Mouse (Mus musculus) central nervous system, embryonic 14 days (tissue): ENCODE data around the gene Bnc1. TPM values are rescaled to one million over a fixed set of nuclear protein-coding genes. Genes with fewer than 3 reads are reported as not detected.

ENCODE experiments used
- polyA plus RNA-seq: library from polyadenylated mRNA; depleted of rRNA; stranded (reverse); fragments of >200 nt; gene quantifications from 2 replicates; pipeline ENCODE4 v1.2.3, GENCODE M21; 2012; rRNA removed

The Bnc1 gene
- 0.25 and 1.6 TPM in 2 replicates for polyA plus RNA-seq

GRCm38 (mm10) chr7:81992131-81993061 lies at the start of gene Bnc1:
TSS of gene Bnc1 (minus strand) at chr7:81992292.

GRCm38 (mm10) chr7:81934267-81934745 lies 57.8 kb downstream of the Bnc1 start, which contains the start of gene Hdgfl3:
TSS of gene Hdgfl3 (minus strand) at chr7:81934473.

Other genes starting within 250 kb of the Bnc1 start
- gene Ramac, start 229.4 kb downstream of the Bnc1 start, polyA plus RNA-seq, result 58.3 and 69.8 TPM in 2 replicates
- 50.0 and 50.7 TPM in 2 replicates for gene 3110040N11Rik, start 202.8 kb downstream of the Bnc1 start, polyA plus RNA-seq
- gene Btbd1, start 162.9 kb downstream of the Bnc1 start, polyA plus RNA-seq, result 77.8 and 84.7 TPM in 2 replicates
- not detected in 2 replicates for gene Gm10160, start 136.5 kb downstream of the Bnc1 start, polyA plus RNA-seq
- gene Tm6sf1, start 133.3 kb downstream of the Bnc1 start, polyA plus RNA-seq, result 16.9 and 19.6 TPM in 2 replicates
- gene Hdgfl3, start 57.8 kb downstream of the Bnc1 start, polyA plus RNA-seq, result 58.3 and 65.1 TPM in 2 replicates
- gene Sh3gl3, start 181.5 kb upstream of the Bnc1 start, polyA plus RNA-seq, result 31.9 and 32.6 TPM in 2 replicates